Mouse (Mus musculus) monocyte, adult 2 months (primary cell): ENCODE measurements around the gene Cib1.

Experiments
- DNase-seq, 2 experiments: peaks; one replicate each; pipeline ENCODE4 v3.0.0; 2022; ENCODE audit warnings: low spot score in 2 of 2, low read depth in 1 of 2

Cib1 gene

GRCm38 (mm10) chr7:80186021-80186420 lies 46.6 kb downstream of the Cib1 start:
- DNase-seq = no peak

GRCm38 (mm10) chr7:80184968-80185367 lies 47.6 kb downstream of the Cib1 start:
- no peak for DNase-seq

GRCm38 (mm10) chr7:80184551-80184950 lies 48.1 kb downstream of the Cib1 start:
- DNase-seq = no peak

GRCm38 (mm10) chr7:80183969-80184368 lies 48.6 kb downstream of the Cib1 start:
- no peak for DNase-seq

- DNase-seq = no peak
These were observed 49.1 kb downstream of the Cib1 start for GRCm38 (mm10) chr7:80183466-80183865.

GRCm38 (mm10) chr7:80182139-80182538 lies 50.5 kb downstream of the Cib1 start:
- no peak for DNase-seq

- DNase-seq = no peak
These were observed 51.5 kb downstream of the Cib1 start for GRCm38 (mm10) chr7:80181078-80181477.

- no peak for DNase-seq
These were observed 52.4 kb downstream of the Cib1 start for GRCm38 (mm10) chr7:80180202-80180601.

- no peak for DNase-seq
These were observed 52.8 kb downstream of the Cib1 start for GRCm38 (mm10) chr7:80179790-80180189.

GRCm38 (mm10) chr7:80179327-80179726 lies 53.3 kb downstream of the Cib1 start:
- no peak for DNase-seq

GRCm38 (mm10) chr7:80178037-80178729 lies 54.4 kb downstream of the Cib1 start:
- DNase-seq = no peak

GRCm38 (mm10) chr7:80177438-80177837 lies 55.2 kb downstream of the Cib1 start:
- DNase-seq = no peak
